Mouse (Mus musculus): ENCODE measurements around the gene Mageh1. TPM values are rescaled to one million over a fixed set of nuclear protein-coding genes. Genes with fewer than 3 reads are reported as not detected.
"Not testable (repeated sequence)": the region's sequence is repeated elsewhere in the genome, so short reads cannot be mapped to it uniquely, and the experiment has no call there.

Gene Mageh1
- 10 to 100 TPM; 45.6 to 54.1 (median 50.0) TPM for total RNA-seq (2022)

- DNase-seq (ENCODE audit: low spot score in 2 of 2), result peak; percentile 80 to 81
Measured at GRCm38 (mm10) chrX:153037087-153037971, at the start of gene Mageh1. Gene Mageh1, minus strand, starts transcription at chrX:153037575.

GRCm38 (mm10) chrX:153037972-153038744 lies 783 bp upstream of the Mageh1 start:
- not testable (repeated sequence) for DNase-seq (ENCODE audit: low spot score in 2 of 2)

GRCm38 (mm10) chrX:153031547-153031946 lies 5.8 kb downstream of the Mageh1 start:
- not testable (repeated sequence) for DNase-seq (ENCODE audit: low spot score in 2 of 2)

GRCm38 (mm10) chrX:153025709-153026108 lies 11.7 kb downstream of the Mageh1 start:
- DNase-seq (ENCODE audit: low spot score in 2 of 2), result not testable (repeated sequence)

GRCm38 (mm10) chrX:153025255-153025654 lies 12.1 kb downstream of the Mageh1 start:
- not testable (repeated sequence) for DNase-seq (ENCODE audit: low spot score in 2 of 2)

GRCm38 (mm10) chrX:153007685-153008047 lies 29.7 kb downstream of the Mageh1 start:
- DNase-seq (ENCODE audit: low spot score in 2 of 2), result no peak

GRCm38 (mm10) chrX:153007021-153007684 lies 30.2 kb downstream of the Mageh1 start:
- peak; percentile 10 to 21 for DNase-seq (ENCODE audit: low spot score in 2 of 2)

GRCm38 (mm10) chrX:153006387-153006841 lies 31.0 kb downstream of the Mageh1 start, which contains the start of gene Usp51:
Gene Usp51, plus strand, starts transcription at chrX:153006469.
- DNase-seq (ENCODE audit: low spot score in 2 of 2), result peak; percentile 12 to 42

GRCm38 (mm10) chrX:152996105-152996504 lies 41.3 kb downstream of the Mageh1 start:
- DNase-seq (ENCODE audit: low spot score in 2 of 2), result not testable (repeated sequence)

GRCm38 (mm10) chrX:152989852-152990251 lies 47.5 kb downstream of the Mageh1 start:
- not testable (repeated sequence) for DNase-seq (ENCODE audit: low spot score in 2 of 2)

Other genes with a start within 250 kb of the Mageh1 start
- gene Usp51, start 31.1 kb downstream of the Mageh1 start, total RNA-seq (2022), result 1 to 10 TPM; 2.0 to 3.1 (median 2.7) TPM
- under 1 TPM; 0.22 to 0.63 (median 0.46) TPM for gene Foxr2, start 81.2 kb upstream of the Mageh1 start, total RNA-seq (2022)
- 10 to 100 TPM; 88.4 to 91.0 (median 89.0) TPM for gene Rragb, start 102.4 kb upstream of the Mageh1 start, total RNA-seq (2022)
- 1 to 10 TPM; 3.2 to 4.4 (median 4.2) TPM for gene Klf8, start 199.9 kb upstream of the Mageh1 start, total RNA-seq (2022)